Mouse (Mus musculus) cerebral cortex, adult 2 months (tissue): Measurements from ENCODE around the gene Aldh4a1.

Experiments used
- WGBS: fragments of 180-500 bp; shearing (Covaris S2); methylation state at CpG from one replicate; pipeline ENCODE4 v1.1.7; 2018; 5-methylcytosine and 5-hydroxymethylcytosine counted together

Gene Aldh4a1

GRCm38 (mm10) chr4:139622373-139623282, at the start of gene Aldh4a1:
Gene Aldh4a1, plus strand, starts transcription at chr4:139622866.
- under 1% methylated on average over 32 of the region's 38 CpGs for WGBS

- 95% methylated on average over 12 of the region's 12 CpGs for WGBS
These were observed 49.6 kb upstream of the Aldh4a1 start for GRCm38 (mm10) chr4:139572928-139573512.

GRCm38 (mm10) chr4:139574156-139574798, 48.4 kb upstream of the Aldh4a1 start:
- WGBS, result under 1% methylated on average over 40 of the region's 52 CpGs

GRCm38 (mm10) chr4:139574799-139575672, 47.6 kb upstream of the Aldh4a1 start:
- under 1% methylated on average over 111 of the region's 111 CpGs for WGBS

DNA sequence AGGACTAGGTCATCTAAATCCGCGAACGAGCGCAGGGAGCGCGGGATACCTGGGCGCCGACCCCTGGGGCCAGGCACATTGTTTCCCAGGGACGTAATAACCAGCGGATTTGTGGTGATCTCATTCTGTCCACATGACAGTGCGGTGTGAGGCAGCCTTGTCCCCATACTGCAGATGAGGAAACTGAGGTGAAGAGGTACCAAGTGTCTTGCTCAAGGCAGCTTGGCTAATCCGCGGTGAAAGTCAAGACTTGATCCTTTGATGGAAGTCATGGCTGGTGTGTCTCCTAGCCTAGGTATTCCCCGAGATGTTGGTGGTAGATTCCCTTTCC, 47.0 kb upstream of the Aldh4a1 start:
- 7% methylated on average over 14 of the region's 14 CpGs for WGBS

- WGBS, result 44% methylated on average over 14 of the region's 14 CpGs
These were observed 46.3 kb upstream of the Aldh4a1 start for GRCm38 (mm10) chr4:139576251-139576880.

GRCm38 (mm10) chr4:139577006-139577405, 45.7 kb upstream of the Aldh4a1 start:
- 69% methylated on average over 7 of the region's 7 CpGs for WGBS

- WGBS, result 77% methylated on average over 8 of the region's 8 CpGs
These were observed 44.3 kb upstream of the Aldh4a1 start for GRCm38 (mm10) chr4:139578389-139578788.

- 58% methylated on average over 10 of the region's 10 CpGs for WGBS
These were observed 43.7 kb upstream of the Aldh4a1 start for GRCm38 (mm10) chr4:139579003-139579402.

- 63% methylated on average over 6 of the region's 6 CpGs for WGBS
These were observed 43.2 kb upstream of the Aldh4a1 start for GRCm38 (mm10) chr4:139579466-139579865.

DNA sequence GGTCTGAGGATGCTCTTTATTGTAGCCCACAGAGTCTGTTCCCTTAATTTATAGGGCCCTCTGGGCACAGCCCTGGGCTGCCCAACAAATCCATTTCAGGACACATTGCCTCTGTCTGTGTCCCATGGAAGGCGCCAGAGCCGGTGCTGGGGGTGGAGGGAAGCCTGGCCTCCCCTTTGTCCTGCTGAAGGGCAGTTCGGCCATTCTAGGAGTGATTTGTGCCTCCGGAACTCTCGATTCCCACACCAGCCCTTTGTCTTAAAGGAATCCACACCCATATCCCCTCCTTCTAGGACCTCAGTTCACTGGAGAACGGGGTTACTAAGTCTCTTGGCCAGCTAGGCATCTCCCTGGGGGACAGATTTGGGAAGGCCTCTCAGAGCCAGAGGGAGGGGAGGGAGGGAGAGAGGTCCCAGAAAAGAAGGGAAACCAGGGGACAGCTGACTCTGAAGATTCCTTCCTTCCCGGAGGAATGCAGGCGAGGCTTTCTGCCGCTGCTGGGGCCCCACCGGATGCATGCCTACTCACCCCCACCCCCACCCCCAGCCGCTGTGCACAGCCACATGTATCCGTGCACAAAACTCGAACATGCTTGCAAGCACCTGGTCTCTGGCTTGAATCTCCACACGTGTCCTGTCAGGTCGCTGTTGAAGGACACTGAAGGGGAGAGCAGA, 41.9 kb upstream of the Aldh4a1 start:
- WGBS, result 23% methylated on average over 15 of the region's 15 CpGs

- WGBS, result 16% methylated on average over 6 of the region's 6 CpGs
These were observed 41.1 kb upstream of the Aldh4a1 start for GRCm38 (mm10) chr4:139581427-139582051.

GRCm38 (mm10) chr4:139582346-139582745, 40.3 kb upstream of the Aldh4a1 start:
- WGBS, result 70% methylated on average over 6 of the region's 6 CpGs

DNA sequence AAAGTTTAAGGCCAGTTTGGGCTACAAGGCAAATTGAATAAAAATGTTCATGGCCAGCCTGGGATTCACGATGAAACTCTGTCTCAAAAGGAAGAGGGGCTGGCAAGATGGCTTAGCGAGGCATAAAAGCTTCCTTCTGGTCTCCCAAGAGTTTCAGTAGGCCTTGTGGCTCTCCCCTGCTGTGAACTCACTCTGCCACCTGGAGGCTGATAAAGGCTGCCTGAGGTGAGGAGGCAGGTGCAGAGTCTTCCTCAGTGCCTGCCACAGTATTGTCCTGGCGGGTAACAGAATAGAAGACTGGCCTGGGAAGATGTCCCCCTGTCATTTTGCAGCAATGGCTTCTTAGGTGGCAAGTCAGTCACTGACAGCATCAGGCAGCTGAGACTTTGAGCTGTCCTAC, 39.8 kb upstream of the Aldh4a1 start:
- WGBS, result 50% methylated on average over 3 of the region's 3 CpGs

- WGBS, result 73% methylated on average over 11 of the region's 11 CpGs
These were observed 38.9 kb upstream of the Aldh4a1 start for GRCm38 (mm10) chr4:139583629-139584245.

DNA sequence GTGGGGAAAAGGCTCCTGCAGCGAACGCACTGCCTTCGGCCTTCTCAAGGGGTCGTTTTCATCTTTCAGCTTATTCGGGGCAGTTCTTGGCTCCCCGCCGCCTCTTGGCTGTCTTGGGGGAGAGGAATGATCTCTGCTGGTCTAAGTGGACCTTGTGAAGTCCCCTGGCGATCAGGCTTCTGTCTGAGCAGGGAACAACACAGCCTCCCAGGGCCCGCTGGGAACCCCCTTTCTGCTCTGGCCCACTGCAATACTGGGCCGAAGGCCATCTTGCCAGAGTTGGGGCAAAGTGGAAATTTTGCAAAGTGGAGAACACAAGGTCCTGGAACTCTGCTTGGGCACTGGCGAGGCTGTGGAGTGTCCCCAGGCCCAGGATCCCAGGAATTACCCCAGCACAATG, 38.0 kb upstream of the Aldh4a1 start:
- WGBS, result 59% methylated on average over 11 of the region's 11 CpGs

GRCm38 (mm10) chr4:139585713-139586112, 37.0 kb upstream of the Aldh4a1 start:
- 89% methylated on average over 7 of the region's 7 CpGs for WGBS

DNA sequence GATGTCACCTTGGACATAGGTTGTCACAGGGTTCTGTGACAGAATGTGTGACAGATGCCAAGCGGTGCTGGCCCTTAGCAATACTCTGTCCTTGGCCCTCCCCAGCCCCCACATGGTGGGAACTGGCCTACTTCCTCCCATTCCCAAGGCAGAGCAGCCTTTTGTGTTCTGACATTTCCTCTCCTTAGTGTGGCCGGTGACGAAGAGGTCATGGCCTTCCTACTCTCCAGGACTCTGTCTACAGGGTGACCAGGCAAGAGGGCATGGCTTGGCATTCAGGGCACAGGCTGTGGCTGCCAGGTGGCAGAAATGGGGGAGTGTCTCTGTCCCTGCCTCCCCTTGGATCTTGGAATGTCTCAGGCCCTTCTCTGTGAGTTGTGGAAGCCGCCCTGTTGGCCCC, 35.3 kb upstream of the Aldh4a1 start:
- 71% methylated on average over 4 of the region's 4 CpGs for WGBS

DNA sequence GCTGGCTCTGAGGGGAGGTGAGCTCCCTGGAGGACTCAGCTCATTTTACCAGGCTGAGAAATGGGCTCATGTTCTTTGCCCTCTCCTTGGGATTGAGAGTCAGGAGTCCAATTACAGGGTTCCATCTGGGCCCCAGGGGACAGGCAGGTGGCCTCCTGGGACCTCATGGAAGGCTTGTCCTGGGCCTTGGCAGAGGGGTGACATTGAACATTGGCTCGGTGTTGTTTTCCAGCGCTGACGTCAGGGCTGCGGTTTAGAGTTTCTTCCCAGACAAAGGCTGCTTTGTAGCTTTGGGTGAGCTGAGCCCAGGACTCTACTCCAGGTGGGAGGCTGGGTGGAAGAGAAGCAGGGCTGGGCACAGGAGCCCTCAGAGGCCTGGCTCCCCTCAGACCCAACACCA, 34.9 kb upstream of the Aldh4a1 start:
- WGBS, result 63% methylated on average over 4 of the region's 4 CpGs
